Mouse (Mus musculus): ENCODE results near the gene Ccdc61.

Gene Ccdc61

DNA sequence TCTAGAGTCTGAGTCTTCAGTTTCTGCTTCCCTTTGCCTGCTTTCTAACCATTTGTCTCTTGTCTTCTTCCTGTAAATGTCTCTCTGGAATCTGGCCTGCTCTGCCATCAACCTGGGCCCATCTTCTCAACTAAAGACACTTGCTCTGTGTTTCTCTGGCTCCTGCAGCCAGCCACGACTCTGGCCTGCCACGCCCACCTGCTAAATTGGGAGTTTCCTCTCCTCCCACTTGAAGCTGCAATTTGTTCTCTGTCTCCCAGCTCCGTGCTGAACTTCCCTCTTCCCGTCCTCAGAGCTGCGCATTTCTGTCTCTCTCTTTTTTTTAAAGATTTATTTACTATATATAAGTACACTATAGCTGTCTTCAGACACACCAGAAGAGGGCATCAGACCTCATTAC lies 65.4 kb downstream of the Ccdc61 start:
- no peak for DNase-seq

DNA sequence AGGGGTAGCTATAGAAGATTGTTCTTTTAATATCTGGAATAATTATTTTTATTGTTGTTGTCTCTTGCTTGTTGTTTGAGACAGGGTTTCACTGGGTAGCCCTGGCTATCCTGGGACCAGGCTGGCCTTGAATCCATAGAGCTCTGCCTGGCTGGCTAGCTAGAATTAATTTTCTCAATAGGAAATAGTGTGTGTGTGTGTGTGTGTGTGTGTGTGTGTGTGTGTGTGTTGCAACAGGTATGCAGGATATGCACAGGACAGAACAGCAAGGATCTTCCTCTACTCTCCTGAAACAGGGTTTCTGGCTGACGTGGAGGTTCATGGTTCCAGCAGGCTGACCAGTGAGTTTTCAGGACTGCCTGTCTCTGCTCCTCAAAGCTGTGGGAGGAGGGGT lies 69.0 kb downstream of the Ccdc61 start:
- DNase-seq: no peak
